Mouse (Mus musculus) hindbrain, embryonic 16.5 days (tissue): Measurements from ENCODE around the gene Bcl7c. TPM values are rescaled to one million over a fixed set of nuclear protein-coding genes. Genes with fewer than 3 reads are reported as not detected.

Experiments used
- ATAC-seq: fragments of 200-750 bp; cut with Nextera tagmentation; 2 replicates; pipeline ENCODE4 v1.8.0; 2017; ENCODE audit warnings: moderate TSS enrichment, moderate library complexity
- H3K27ac ChIP-seq: fragments of 300-500 bp; sonication (generic); 2 replicates; pipeline ENCODE4 v1.5.1; 2014; ENCODE audit warnings: low read depth, mild to moderate bottlenecking, control low read depth, low read length, moderate library complexity
- H3K27me3 ChIP-seq: fragments of 300-500 bp; sonication (generic); replicated peaks from 2 replicates; pipeline ENCODE4 v1.6.1; 2014; ENCODE audit warnings: low read length; ENCODE audit not compliant: control insufficient read depth, insufficient read depth
- H3K36me3 ChIP-seq: fragments of 300-500 bp; sonication (generic); 2 replicates; pipeline ENCODE4 v1.6.1; 2014; ENCODE audit warnings: mild to moderate bottlenecking, low read length, moderate library complexity, mixed read lengths; ENCODE audit not compliant: control insufficient read depth, insufficient read depth
- H3K4me1 ChIP-seq: fragments of 300-500 bp; sonication (generic); 2 replicates; pipeline ENCODE4 v1.6.1; 2014; ENCODE audit warnings: low read depth, low read length; ENCODE audit not compliant: control insufficient read depth, insufficient read depth
- H3K4me2 ChIP-seq: fragments of 300-500 bp; sonication (generic); 2 replicates; pipeline ENCODE4 v1.6.1; 2014; ENCODE audit warnings: mild to moderate bottlenecking, low read length, control low read depth, moderate library complexity
- H3K4me3 ChIP-seq: fragments of 300-500 bp; sonication (generic); 2 replicates; pipeline ENCODE4 v1.5.1; 2014; ENCODE audit warnings: mild to moderate bottlenecking, low read length, control low read depth, moderate library complexity
- H3K9ac ChIP-seq: fragments of 300-500 bp; sonication (generic); 2 replicates; pipeline ENCODE4 v1.6.1; 2014; ENCODE audit warnings: low read depth, mild to moderate bottlenecking, control low read depth, low read length, moderate library complexity
- H3K9me3 ChIP-seq: fragments of 300-500 bp; sonication (generic); 2 replicates; pipeline ENCODE4 v1.6.1; 2014; ENCODE audit warnings: mild to moderate bottlenecking, low read length, moderate library complexity; ENCODE audit not compliant: control insufficient read depth
- WGBS: fragments of 180-500 bp; shearing (Covaris S2); extraction: QIAGEN DNeasy Blood & Tissue Kit; methylation state at CpG from one replicate; pipeline ENCODE4 v1.1.7; 2014; 5-methylcytosine and 5-hydroxymethylcytosine counted together
- polyA plus RNA-seq: library from polyadenylated mRNA; unstranded; fragments of >200 nt; fragmentation: Nextera tagmentation; extraction: Ambion mirVana; gene quantifications from 2 replicates; pipeline ENCODE4 v1.2.1, GENCODE M21; 2015

Bcl7c gene
- polyA plus RNA-seq, 1 experiment from 2014 or later, result 41.9 TPM

DNA sequence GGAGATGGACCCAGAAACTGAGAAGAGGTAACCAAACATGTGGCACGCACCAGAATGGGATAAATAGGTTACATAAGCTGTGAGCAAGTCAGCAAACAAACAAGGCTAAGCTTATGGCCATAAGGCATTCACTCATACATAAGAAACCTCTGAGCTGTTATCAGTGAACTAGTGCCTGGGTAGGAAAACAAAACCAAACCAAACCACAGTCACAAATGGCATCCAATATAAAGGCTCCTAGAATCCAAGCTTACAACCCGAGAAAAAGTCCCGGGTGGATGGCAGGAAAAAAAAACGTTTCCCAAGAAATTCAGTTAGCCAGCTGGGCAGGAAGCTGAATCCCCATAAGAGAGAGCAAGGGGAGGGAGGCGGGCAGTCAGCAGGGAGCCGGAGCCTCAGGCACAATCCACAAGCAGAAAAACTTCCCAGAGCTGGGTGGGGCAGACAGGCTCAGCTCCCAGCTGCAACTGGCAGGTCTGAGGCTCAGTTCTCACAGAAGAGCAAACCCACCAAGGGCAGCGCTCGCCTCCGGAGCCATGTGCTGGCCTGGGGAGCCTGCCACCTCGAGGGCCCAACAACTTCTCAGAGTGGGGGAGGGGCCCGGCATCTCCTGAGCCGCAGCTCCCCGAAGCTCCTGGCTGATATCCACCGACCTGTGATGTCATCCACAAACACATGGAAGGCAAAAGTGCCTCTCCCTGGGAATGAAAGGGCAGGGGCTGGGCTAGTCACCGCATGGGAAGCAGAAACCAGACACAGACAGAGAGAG lies 17.3 kb downstream of the Bcl7c start:
- Histone ChIP-seq H3K27ac (peak overlapping the region; percentile 70), H3K4me2 (peak overlapping the region; percentile 43), H3K36me3 (peaks cover 7% of the 10 kb centered on the region; the same call in 1 of the 2 replicates), H3K4me3 (peak overlapping the region; percentile 21), H3K9ac (peak overlapping the region; percentile 33), H3K4me1 (peaks cover 3% of the 10 kb centered on the region; the same call in 1 of the 2 replicates), H3K27me3 (no peaks in the 10 kb centered on the region), H3K9me3 (no peaks in the 10 kb centered on the region)
- 5% methylated on average over 15 of the region's 15 CpGs for WGBS
- ATAC-seq, result peak; percentile 83

DNA sequence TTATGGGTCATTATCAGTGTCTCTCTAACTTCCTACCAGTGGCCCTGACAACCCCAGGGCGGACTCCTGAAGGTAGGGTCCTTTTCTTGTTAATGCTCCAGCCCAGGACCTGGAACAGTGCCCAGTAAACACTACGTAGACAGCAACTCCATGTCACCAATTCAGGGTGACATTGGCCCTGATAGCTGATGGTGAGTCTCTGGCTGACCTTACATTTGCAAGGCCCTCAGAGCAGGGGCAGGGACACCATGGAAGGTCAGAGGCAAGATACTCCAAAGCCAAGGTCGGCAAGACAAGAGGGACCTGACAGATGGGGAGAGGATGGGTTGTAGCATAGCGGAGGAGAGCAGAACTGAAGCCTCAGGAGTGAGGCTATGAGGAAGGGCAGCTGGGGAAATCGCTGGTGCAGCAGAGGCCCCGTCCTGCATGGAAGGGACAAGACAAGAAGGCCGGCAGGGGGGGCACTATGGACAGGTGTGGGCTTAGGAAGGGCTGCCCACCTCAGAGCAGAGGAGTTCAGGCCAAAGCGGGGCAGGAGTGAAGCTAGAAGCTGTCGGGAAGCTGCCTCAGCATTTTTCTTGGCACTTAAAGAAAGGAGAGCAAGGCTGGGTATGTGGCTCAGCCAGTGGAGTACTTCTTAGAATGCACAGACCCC lies 19.0 kb downstream of the Bcl7c start:
- no peak overlapping the region; the same call in 1 of the 2 replicates for H3K9ac ChIP-seq
- ATAC-seq, result no peak
- H3K4me3 ChIP-seq, result no peak overlapping the region
- H3K27me3 ChIP-seq, result no peaks in the 10 kb centered on the region
- WGBS, result 66% methylated on average over 9 of the region's 9 CpGs
- peaks cover 3% of the 10 kb centered on the region; the same call in 1 of the 2 replicates for H3K4me1 ChIP-seq
- H3K36me3 ChIP-seq, result peaks cover 3% of the 10 kb centered on the region; the same call in 1 of the 2 replicates
- H3K27ac ChIP-seq, result no peak overlapping the region
- H3K9me3 ChIP-seq, result no peaks in the 10 kb centered on the region
- no peak overlapping the region for H3K4me2 ChIP-seq

DNA sequence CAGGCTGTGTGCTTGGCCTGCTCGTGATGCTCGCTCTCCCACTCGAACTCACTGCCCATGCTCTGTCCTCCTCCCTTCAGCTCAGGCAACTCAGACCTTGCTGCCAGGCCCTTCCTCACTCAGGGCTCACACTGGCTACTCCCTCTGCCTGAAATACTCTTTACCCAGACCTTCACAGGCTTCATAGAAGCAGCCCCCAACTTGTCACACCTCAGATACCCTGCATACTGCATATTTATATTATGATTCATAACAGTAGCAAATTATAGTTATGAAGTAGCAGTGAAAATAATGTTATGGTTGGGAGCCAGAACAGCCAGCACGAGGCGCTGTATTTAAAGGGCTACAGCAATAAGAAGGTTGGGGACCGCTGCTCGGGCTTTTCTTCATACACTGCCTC lies 19.8 kb downstream of the Bcl7c start:
- no peak for ATAC-seq
- Histone ChIP-seq H3K9ac (no peak overlapping the region), H3K4me1 (peaks cover 3% of the 10 kb centered on the region; the same call in 1 of the 2 replicates), H3K9me3 (no peaks in the 10 kb centered on the region), H3K4me2 (no peak overlapping the region), H3K4me3 (no peak overlapping the region), H3K27me3 (no peaks in the 10 kb centered on the region), H3K27ac (no peak overlapping the region), H3K36me3 (peaks cover 3% of the 10 kb centered on the region; the same call in 1 of the 2 replicates)
- WGBS, result 85% methylated on average over 7 of the region's 7 CpGs

DNA sequence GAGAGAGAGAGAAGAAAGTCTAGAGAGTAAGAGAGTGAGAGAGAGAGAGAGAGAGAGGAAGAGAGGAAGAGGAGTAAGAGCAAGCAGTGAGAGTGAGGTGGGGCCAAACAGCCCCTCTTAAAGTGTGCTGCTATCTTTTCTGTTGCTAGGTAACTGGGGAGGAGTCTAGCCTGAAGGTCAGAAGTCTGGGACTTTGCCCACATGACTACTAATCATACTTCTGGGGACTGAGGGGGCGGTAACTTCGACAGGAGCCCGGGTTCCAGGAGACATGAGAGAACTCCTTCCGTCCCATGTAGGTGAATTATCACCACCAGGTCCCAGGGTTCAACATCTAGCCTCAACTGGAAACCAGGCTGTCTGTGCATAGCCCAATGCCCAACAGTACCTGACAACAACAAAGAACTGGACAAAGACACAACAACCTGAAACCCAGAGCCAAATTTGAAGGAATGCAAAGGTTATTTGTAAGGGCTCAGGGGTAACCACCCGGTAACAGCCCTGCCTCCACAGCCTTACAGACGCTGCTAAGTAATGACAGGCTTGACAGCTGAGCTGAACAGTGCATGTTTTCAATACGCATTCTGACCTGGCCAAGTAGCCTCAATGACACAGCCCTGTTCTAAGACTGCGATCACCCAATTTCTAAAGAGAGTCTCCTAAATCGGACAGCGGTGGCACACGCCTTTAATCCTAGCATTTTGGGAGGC lies 21.8 kb downstream of the Bcl7c start:
- Histone ChIP-seq H3K4me3 (no peak overlapping the region), H3K9me3 (no peaks in the 10 kb centered on the region), H3K27ac (no peak overlapping the region), H3K36me3 (peaks cover 3% of the 10 kb centered on the region; the same call in 1 of the 2 replicates), H3K4me2 (no peak overlapping the region), H3K4me1 (peaks cover 3% of the 10 kb centered on the region; the same call in 1 of the 2 replicates), H3K27me3 (no peaks in the 10 kb centered on the region), H3K9ac (no peak overlapping the region)
- no peak for ATAC-seq
- WGBS, result 77% methylated on average over 11 of the region's 11 CpGs

DNA sequence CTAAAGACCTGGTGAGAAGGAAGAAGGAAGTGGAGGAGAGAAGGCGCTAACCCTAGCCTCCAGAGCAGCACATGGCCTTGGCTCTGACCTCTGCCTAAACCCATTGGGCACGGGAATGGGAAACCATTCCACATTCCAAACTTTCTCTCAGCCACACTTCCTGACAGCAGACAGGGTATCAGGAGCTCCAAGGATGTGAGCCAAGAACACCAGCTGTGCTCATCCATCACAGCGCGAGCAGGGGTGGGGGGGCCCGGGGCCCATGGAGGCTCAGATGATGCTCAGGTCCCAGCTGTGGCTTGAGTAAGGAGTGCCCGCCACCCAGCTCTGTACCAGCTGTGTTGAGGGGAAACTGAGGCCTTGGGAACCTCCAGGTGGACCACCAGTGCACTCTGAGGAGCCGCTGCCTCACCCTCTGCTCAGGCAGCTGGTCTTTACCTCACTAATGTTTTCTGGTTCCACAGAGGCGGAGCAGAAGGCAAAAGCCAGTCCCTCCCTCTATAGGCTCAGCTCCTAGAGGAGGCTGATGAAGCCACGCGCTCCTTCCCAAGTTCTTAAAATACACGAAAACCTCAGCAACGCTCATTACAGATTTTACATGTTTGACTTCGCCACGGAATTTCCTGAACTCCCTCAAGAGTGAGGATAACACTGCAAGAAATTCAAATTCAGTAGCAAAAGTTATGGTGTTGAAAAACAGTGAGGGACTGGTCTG lies 23.3 kb downstream of the Bcl7c start:
- Histone ChIP-seq H3K9me3 (no peaks in the 10 kb centered on the region), H3K27me3 (no peaks in the 10 kb centered on the region), H3K4me2 (no peak overlapping the region), H3K27ac (no peak overlapping the region), H3K36me3 (peaks cover 3% of the 10 kb centered on the region; the same call in 1 of the 2 replicates), H3K4me3 (no peak overlapping the region), H3K9ac (no peak overlapping the region), H3K4me1 (no peaks in the 10 kb centered on the region)
- 62% methylated on average over 14 of the region's 14 CpGs for WGBS
- ATAC-seq, result no peak; the same call in 1 of the 2 replicates

DNA sequence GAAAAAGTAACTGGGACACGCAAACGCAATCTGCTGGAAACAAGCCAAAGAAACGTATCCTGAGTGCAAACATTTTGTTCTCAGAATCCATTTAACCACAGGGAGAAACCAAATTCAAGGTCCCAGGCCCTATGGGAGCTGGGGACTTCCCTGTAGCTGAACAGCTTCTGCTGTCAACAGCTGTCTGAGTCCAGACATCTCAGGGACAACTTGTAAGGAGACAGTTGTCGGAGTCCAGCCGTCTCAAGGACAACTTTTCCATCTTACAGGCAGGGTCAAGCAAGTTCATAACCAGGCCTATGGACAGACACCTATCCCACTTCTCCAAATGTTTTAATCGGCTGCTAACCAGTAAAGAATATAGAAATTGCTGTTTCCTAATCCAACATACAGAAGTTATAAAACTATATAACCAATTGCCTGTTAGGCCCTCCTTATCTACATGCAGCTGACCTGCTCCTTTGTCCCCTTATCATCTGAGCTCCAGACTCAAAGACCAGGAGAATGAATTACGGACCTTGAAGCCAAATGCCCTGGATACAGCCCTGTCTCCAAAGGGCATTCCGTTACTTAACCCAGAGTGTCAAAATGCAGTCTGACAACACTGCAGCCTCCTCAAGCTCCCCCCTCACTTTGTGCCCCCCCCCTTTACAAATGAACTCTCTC lies 26.7 kb downstream of the Bcl7c start:
- WGBS, result 87% methylated on average over 8 of the region's 8 CpGs
- Histone ChIP-seq H3K27me3 (no peaks in the 10 kb centered on the region), H3K4me2 (no peak overlapping the region), H3K27ac (no peak overlapping the region), H3K9me3 (no peaks in the 10 kb centered on the region), H3K4me1 (no peaks in the 10 kb centered on the region), H3K4me3 (no peak overlapping the region), H3K9ac (no peak overlapping the region), H3K36me3 (no peaks in the 10 kb centered on the region)
- no peak for ATAC-seq

DNA sequence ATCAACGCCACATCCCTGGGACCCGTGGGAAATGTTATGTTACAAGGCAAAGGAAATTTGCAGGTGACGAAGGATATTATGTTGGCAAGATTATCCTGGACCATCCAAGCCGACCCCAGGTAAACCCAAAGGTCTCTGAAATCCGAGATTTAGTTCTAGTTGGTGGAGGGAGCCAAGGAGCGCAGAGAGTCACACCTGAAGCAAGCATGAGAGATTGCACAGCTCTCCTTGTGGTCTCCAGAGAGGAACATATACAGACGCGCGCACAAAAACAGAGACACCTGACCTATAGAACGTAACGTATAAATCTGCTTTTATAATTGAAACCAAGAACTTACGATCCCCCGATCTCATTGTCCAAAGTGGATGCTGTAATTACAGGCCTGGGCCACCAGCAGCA lies 28.2 kb downstream of the Bcl7c start:
- no peak overlapping the region for H3K9ac ChIP-seq
- no peaks in the 10 kb centered on the region for H3K4me1 ChIP-seq
- no peak overlapping the region for H3K27ac ChIP-seq
- no peak overlapping the region for H3K4me2 ChIP-seq
- ATAC-seq, result no peak
- no peak overlapping the region for H3K4me3 ChIP-seq
- H3K27me3 ChIP-seq, result no peaks in the 10 kb centered on the region
- no peaks in the 10 kb centered on the region for H3K9me3 ChIP-seq
- WGBS, result 89% methylated on average over 13 of the region's 13 CpGs
- H3K36me3 ChIP-seq, result peaks cover 2% of the 10 kb centered on the region; the same call in 1 of the 2 replicates

DNA sequence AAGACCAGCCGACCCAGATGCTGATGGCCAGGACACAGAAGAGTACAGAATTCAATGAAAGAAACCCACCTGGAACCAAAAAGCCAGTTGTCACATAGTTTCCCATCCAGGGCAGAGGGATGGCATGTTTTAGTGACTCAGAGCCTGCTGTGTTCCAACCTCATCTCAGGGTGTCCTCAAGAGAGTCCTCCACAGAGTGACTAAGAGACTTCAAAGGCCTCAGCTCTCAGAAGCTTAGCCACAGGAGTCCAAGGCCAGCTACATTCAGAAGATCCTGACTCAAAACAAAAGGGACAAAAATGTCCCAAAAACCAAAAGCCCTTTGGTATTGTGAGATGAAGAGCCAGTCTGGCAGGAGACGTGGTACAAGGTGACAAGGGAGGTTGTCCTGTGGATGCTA lies 29.9 kb downstream of the Bcl7c start:
- Histone ChIP-seq H3K9ac (no peak overlapping the region), H3K27ac (no peak overlapping the region), H3K4me3 (no peak overlapping the region), H3K9me3 (no peaks in the 10 kb centered on the region), H3K27me3 (no peaks in the 10 kb centered on the region), H3K36me3 (peaks cover 2% of the 10 kb centered on the region; the same call in 1 of the 2 replicates), H3K4me1 (no peaks in the 10 kb centered on the region), H3K4me2 (no peak overlapping the region)
- WGBS, result 62% methylated on average over 2 of the region's 2 CpGs
- no peak for ATAC-seq
